Mouse (Mus musculus) CH12.LX (cell line): ENCODE results near the gene Phospho1. TPM values are rescaled to one million over a fixed set of nuclear protein-coding genes. Genes with fewer than 3 reads are reported as not detected.

Source experiments
- DNase-seq: peaks from one replicate; pipeline ENCODE4 v3.0.0-alpha.2; 2013; ENCODE audit errors: extremely low read depth
- H3K27ac ChIP-seq: 2 replicates; pipeline ENCODE4 v1.5.1; 2012; ENCODE audit warnings: low read depth, mild to moderate bottlenecking, control low read depth, moderate library complexity; ENCODE audit not compliant: insufficient read depth
- H3K27me3 ChIP-seq: replicated peaks from 2 replicates; pipeline ENCODE3; 2012; ENCODE audit warnings: inconsistent platforms
- H3K36me3 ChIP-seq, 2 experiments: replicated peaks in 1 of 2; 2 replicates each; pipeline versions ENCODE3 to v1.6.1; 2012; ENCODE audit warnings: inconsistent platforms in 1 of 2, low read length in 1 of 2, mild to moderate bottlenecking in 1 of 2, mixed read lengths in 1 of 2, moderate library complexity in 1 of 2; ENCODE audit not compliant: control insufficient read depth in 1 of 2, insufficient read depth in 1 of 2
- H3K4me1 ChIP-seq, 2 experiments: 2 replicates each; pipeline ENCODE4 v1.6.1; 2012; ENCODE audit warnings: inconsistent platforms in 1 of 2, moderate library complexity in 1 of 2; ENCODE audit not compliant: insufficient read depth in 2 of 2, control insufficient read depth in 1 of 2
- H3K4me2 ChIP-seq: 2 replicates; pipeline ENCODE4 v1.6.1; 2012; ENCODE audit warnings: low read depth, mild to moderate bottlenecking, control low read depth; ENCODE audit not compliant: poor library complexity, insufficient read depth, severe bottlenecking
- H3K4me3 ChIP-seq, 3 experiments: fragments of 150-350 bp in 1 of 3; sonication (generic) in 1 of 3; replicated peaks in 1 of 3; 2 replicates each; pipeline versions ENCODE3 to v1.5.1; 2011 to 2012; ENCODE audit warnings: low read depth in 2 of 3, low read length in 2 of 3, mild to moderate bottlenecking in 2 of 3, moderate library complexity in 2 of 3, control low read depth in 1 of 3, improper control_type of control experiment in 1 of 3, inconsistent platforms in 1 of 3, mixed read lengths in 1 of 3; ENCODE audit not compliant: poor library complexity in 1 of 3
- H3K79me2 ChIP-seq: replicated peaks from 2 replicates; pipeline ENCODE4 v1.6.1; 2012; ENCODE audit warnings: mild to moderate bottlenecking, moderate library complexity; ENCODE audit not compliant: control insufficient read depth, poor library complexity, insufficient read depth, severe bottlenecking; ENCODE audit errors: extremely low read depth
- H3K9ac ChIP-seq: 2 replicates; pipeline ENCODE4 v1.6.1; 2012; ENCODE audit warnings: low read depth, mild to moderate bottlenecking, control low read depth, moderate library complexity; ENCODE audit not compliant: insufficient read depth
- H3K9me3 ChIP-seq: replicated peaks from 2 replicates; pipeline ENCODE3; 2012; ENCODE audit warnings: low read length, inconsistent platforms, mixed read lengths
- BHLHE40 ChIP-seq: IDR thresholded peaks from 2 replicates; pipeline ENCODE4 v1.6.1; 2011; ENCODE audit warnings: mild to moderate bottlenecking, low read depth, low read length, improper control_type of control experiment
- CHD1 ChIP-seq: IDR thresholded peaks from 2 replicates; pipeline ENCODE4 v1.6.1; 2012; ENCODE audit warnings: low read depth, low read length, improper control_type of control experiment, inconsistent platforms
- CHD2 ChIP-seq: IDR thresholded peaks from 2 replicates; pipeline ENCODE4 v1.6.1; 2011; ENCODE audit warnings: low read length, improper control_type of control experiment
- CTCF ChIP-seq, 2 experiments: IDR thresholded peaks in 1 of 2; conservative IDR thresholded peaks in 1 of 2; 2 replicates each; pipeline ENCODE4 v1.5.1; 2011 to 2012; ENCODE audit warnings: low read depth in 2 of 2, low read length in 2 of 2, improper control_type of control experiment in 1 of 2, inconsistent platforms in 1 of 2, mild to moderate bottlenecking in 1 of 2, moderate library complexity in 1 of 2
- E2F4 ChIP-seq: IDR thresholded peaks from 2 replicates; pipeline ENCODE4 v1.6.1; 2011; ENCODE audit warnings: low read depth, low read length, improper control_type of control experiment; ENCODE audit not compliant: insufficient replicate concordance
- ELF1 ChIP-seq: IDR thresholded peaks from 2 replicates; pipeline ENCODE4 v1.6.1; 2014; ENCODE audit warnings: low read depth, mild to moderate bottlenecking, inconsistent platforms, low read length, improper control_type of control experiment
- EP300 ChIP-seq: IDR thresholded peaks from 2 replicates; pipeline ENCODE4 v1.6.1; 2011; ENCODE audit warnings: low read length, improper control_type of control experiment
- ETS1 ChIP-seq: conservative IDR thresholded peaks from 2 replicates; pipeline ENCODE4 v1.6.1; 2012; ENCODE audit warnings: low read depth, mild to moderate bottlenecking, inconsistent platforms, low read length, improper control_type of control experiment, moderate library complexity
- GABPA ChIP-seq: IDR thresholded peaks from 2 replicates; pipeline ENCODE4 v1.6.1; 2012; ENCODE audit warnings: low read depth, low read length, improper control_type of control experiment, inconsistent platforms; ENCODE audit not compliant: insufficient replicate concordance
- HCFC1 ChIP-seq: IDR thresholded peaks from 2 replicates; pipeline ENCODE4 v1.6.1; 2012; ENCODE audit warnings: low read depth, mild to moderate bottlenecking, inconsistent platforms, low read length, improper control_type of control experiment
- IRF4 ChIP-seq: IDR thresholded peaks from 2 replicates; pipeline ENCODE4 v1.6.1; 2014; ENCODE audit warnings: low read depth, mild to moderate bottlenecking, inconsistent platforms, low read length, improper control_type of control experiment
- JUN ChIP-seq: IDR thresholded peaks from 2 replicates; pipeline ENCODE4 v1.6.1; 2011; ENCODE audit warnings: low read depth, mild to moderate bottlenecking, low read length, improper control_type of control experiment, moderate library complexity; ENCODE audit not compliant: insufficient read depth
- JUND ChIP-seq: conservative IDR thresholded peaks from 2 replicates; pipeline ENCODE4 v1.6.1; 2011; ENCODE audit warnings: low read depth, low read length, improper control_type of control experiment
- KAT2A ChIP-seq: IDR thresholded peaks from 2 replicates; pipeline ENCODE4 v1.6.1; 2012; ENCODE audit warnings: low read length, improper control_type of control experiment, inconsistent platforms; ENCODE audit not compliant: insufficient replicate concordance
- MAX ChIP-seq: IDR thresholded peaks from 2 replicates; pipeline ENCODE4 v1.6.1; 2011; ENCODE audit warnings: low read length, improper control_type of control experiment
- MEF2A ChIP-seq: IDR thresholded peaks from 2 replicates; pipeline ENCODE4 v1.6.1; 2014; ENCODE audit warnings: low read depth, mild to moderate bottlenecking, inconsistent platforms, low read length, improper control_type of control experiment, borderline replicate concordance
- MYC ChIP-seq: IDR thresholded peaks from 2 replicates; pipeline ENCODE4 v1.6.1; 2011; ENCODE audit warnings: low read depth, mild to moderate bottlenecking, improper control_type of control experiment, low read length
- NRF1 ChIP-seq: IDR thresholded peaks from 2 replicates; pipeline ENCODE4 v1.6.1; 2014; ENCODE audit warnings: low read depth, mild to moderate bottlenecking, inconsistent platforms, low read length, improper control_type of control experiment, moderate library complexity
- PAX5 ChIP-seq: IDR thresholded peaks from 2 replicates; pipeline ENCODE4 v1.6.1; 2012; ENCODE audit warnings: low read length, inconsistent platforms, mixed read lengths
- POLR2A ChIP-seq: IDR thresholded peaks from 2 replicates; pipeline ENCODE4 v1.6.1; 2011; ENCODE audit warnings: low read depth, mild to moderate bottlenecking, improper control_type of control experiment, low read length
- POLR2AphosphoS2 ChIP-seq: IDR thresholded peaks from 2 replicates; pipeline ENCODE4 v1.6.1; 2011; ENCODE audit warnings: low read depth, low read length, improper control_type of control experiment
- RAD21 ChIP-seq: IDR thresholded peaks from 2 replicates; pipeline ENCODE4 v1.6.1; 2011; ENCODE audit warnings: low read depth, mild to moderate bottlenecking, low read length, improper control_type of control experiment, moderate library complexity
- RCOR1 ChIP-seq: conservative IDR thresholded peaks from 2 replicates; pipeline ENCODE4 v1.6.1; 2012; ENCODE audit warnings: low read depth, mild to moderate bottlenecking, inconsistent platforms, low read length, improper control_type of control experiment
- SIN3A ChIP-seq: IDR thresholded peaks from 2 replicates; pipeline ENCODE4 v1.6.1; 2012; ENCODE audit warnings: low read length, improper control_type of control experiment, inconsistent platforms
- TBP ChIP-seq: conservative IDR thresholded peaks from 2 replicates; pipeline ENCODE4 v1.6.1; 2011; ENCODE audit warnings: low read depth, low read length, improper control_type of control experiment
- TCF12 ChIP-seq: IDR thresholded peaks from 2 replicates; pipeline ENCODE4 v1.6.1; 2014; ENCODE audit warnings: low read depth, mild to moderate bottlenecking, inconsistent platforms, low read length, improper control_type of control experiment
- UBTF ChIP-seq: IDR thresholded peaks from 2 replicates; pipeline ENCODE4 v1.6.1; 2012; ENCODE audit warnings: low read depth, mild to moderate bottlenecking, inconsistent platforms, low read length, improper control_type of control experiment, moderate library complexity
- USF1 ChIP-seq: IDR thresholded peaks from 2 replicates; pipeline ENCODE4 v1.6.1; 2014; ENCODE audit warnings: low read depth, mild to moderate bottlenecking, inconsistent platforms, low read length, improper control_type of control experiment
- ZC3H11A ChIP-seq: IDR thresholded peaks from 2 replicates; pipeline ENCODE4 v1.6.1; 2012; ENCODE audit warnings: low read depth, mild to moderate bottlenecking, inconsistent platforms, low read length, improper control_type of control experiment
- ZMIZ1 ChIP-seq: IDR thresholded peaks from 2 replicates; pipeline ENCODE4 v1.6.1; 2012; ENCODE audit warnings: low read depth, mild to moderate bottlenecking, inconsistent platforms, low read length, improper control_type of control experiment
- ZNF384 ChIP-seq: IDR thresholded peaks from 2 replicates; pipeline ENCODE4 v1.6.1; 2012; ENCODE audit warnings: low read depth, low read length, improper control_type of control experiment, inconsistent platforms
- dilution Hi-C: fragments of 300-500 bp; cut with MboI; formaldehyde crosslinking; loops from 2 replicates; pipeline ENCODE4 v1.14.3; 2020; ENCODE audit warnings: low sequenced_read_pairs; ENCODE audit not compliant: extremely low pct_unique_long_range_greater_than_20kb, extremely low pct_ligation_motif_present
- in situ Hi-C: fragments of 300-500 bp; cut with MboI; formaldehyde crosslinking; loops from 3 replicates; pipeline ENCODE4 v1.14.3; 2019; ENCODE audit warnings: low sequenced_read_pairs, low pct_ligation_motif_present, low pct_unique_long_range_greater_than_20kb, mixed read lengths
- polyA plus RNA-seq: library from polyadenylated mRNA; unstranded; fragments of >175 nt; gene quantifications from 2 replicates; pipeline ENCODE4 v1.2.1, GENCODE M21; 2012; ENCODE audit warnings: low read depth; ENCODE audit not compliant: insufficient read length
- total RNA-seq, 2 experiments: library from RNA; depleted of rRNA; stranded (reverse); fragments of 300-350 nt in 1 of 2; fragments of >200 nt in 1 of 2; gene quantifications; 2 replicates each; pipeline ENCODE4 v1.2.3; 2012 to 2014

The Phospho1 gene
- total and polyA plus RNA-seq, 3 experiments = 0.97 to 1.3 TPM; not detected in 1

GRCm38 (mm10) chr11:95833006-95833570, 8.8 kb downstream of the Phospho1 start:
- Histone ChIP-seq H3K9me3 (peaks cover 13% of the 10 kb centered on the region), H3K4me1 (peaks cover 41 to 77% of the 10 kb centered on the region in 2 experiments), H3K36me3 (peaks cover 50 to 74% of the 10 kb centered on the region in 2 experiments), H3K4me3 (no peak overlapping the region), H3K79me2 (peaks cover 14% of the 10 kb centered on the region), H3K4me2 (peak overlapping the region; percentile 6; the same call in 1 of the 2 replicates), H3K27ac (peak overlapping the region; percentile 50), H3K9ac (no peak overlapping the region), H3K27me3 (no peaks in the 10 kb centered on the region)
- no peak for DNase-seq
- TF ChIP-seq TCF12 = no peak
- 0 out of 2 replicates have a peak, but pooled peaks have one; percentile 9 for TF ChIP-seq NRF1
- in situ Hi-C loops = loop anchor here (5.0 kb wide), 1 partner anchor 34 kb away; no protein-coding TSS in a partner anchor
- dilution Hi-C loops = no loop called here

GRCm38 (mm10) chr11:95833631-95834142, 9.4 kb downstream of the Phospho1 start:
- H3K79me2 ChIP-seq = peaks cover 17% of the 10 kb centered on the region
- H3K9me3 ChIP-seq = peaks cover 13% of the 10 kb centered on the region
- peak overlapping the region; percentile 97 for H3K27ac ChIP-seq
- dilution Hi-C loops = no loop called here
- peaks cover 47 to 77% of the 10 kb centered on the region in 2 experiments for H3K4me1 ChIP-seq
- peak overlapping the region in 2 of 3 experiments; percentile 18 to 49 for H3K4me3 ChIP-seq
- in situ Hi-C loops = loop anchor here (5.0 kb wide), 1 partner anchor 34 kb away; no protein-coding TSS in a partner anchor
- H3K9ac ChIP-seq = peak overlapping the region; percentile 30; the same call in 1 of the 2 replicates
- peaks cover 50 to 74% of the 10 kb centered on the region in 2 experiments for H3K36me3 ChIP-seq
- DNase-seq = peak; percentile 95
- H3K27me3 ChIP-seq = no peaks in the 10 kb centered on the region
- H3K4me2 ChIP-seq = peak overlapping the region; percentile 90
- no peak for TF ChIP-seq ZNF384
- TF ChIP-seq JUND = no peak
- no peak for TF ChIP-seq HCFC1
- TF ChIP-seq TBP = no peak
- TF ChIP-seq USF1 = no peak
- TF ChIP-seq ZC3H11A = no peak
- TF ChIP-seq KAT2A = no peak
- TF ChIP-seq ETS1 = peak; percentile 77
- no peak for TF ChIP-seq CHD1
- no peak; the same call in none of the 2 replicates for TF ChIP-seq RAD21
- TF ChIP-seq GABPA = no peak
- peak; percentile 96 for TF ChIP-seq TCF12
- peak; percentile 77; the same call in 1 of the 2 replicates for TF ChIP-seq UBTF
- peak; percentile 86 for TF ChIP-seq IRF4
- peak; percentile 85 for TF ChIP-seq BHLHE40
- TF ChIP-seq POLR2A = no peak; the same call in 1 of the 2 replicates
- no peak for TF ChIP-seq MYC
- peak; percentile 83 for TF ChIP-seq RCOR1
- TF ChIP-seq CHD2 = no peak
- 0 out of 2 replicates have a peak, but pooled peaks have one; percentile 5 for TF ChIP-seq NRF1
- TF ChIP-seq EP300 = peak; percentile 78
- TF ChIP-seq ZMIZ1 = no peak
- TF ChIP-seq JUN = 0 out of 2 replicates have a peak, but pooled peaks have one; percentile 16
- peak; percentile 65 for TF ChIP-seq MEF2A
- peak in 1 of 2 experiments; percentile 28; a peak in 1 of 4 replicates for TF ChIP-seq CTCF (conservative IDR thresholded peaks at IDR 0.05 in 1 of 2, IDR thresholded peaks at IDR 0.05 in 1 of 2; ENCODE audit: low read depth in 2 of 2, low read length in 2 of 2)
- TF ChIP-seq E2F4 = no peak
- peak; percentile 63 for TF ChIP-seq ELF1
- TF ChIP-seq SIN3A = no peak
- no peak for TF ChIP-seq MAX
- no peak for TF ChIP-seq POLR2AphosphoS2
- no peak for TF ChIP-seq PAX5
